Mouse (Mus musculus): ENCODE measurements around the gene Auts2.

DNA sequence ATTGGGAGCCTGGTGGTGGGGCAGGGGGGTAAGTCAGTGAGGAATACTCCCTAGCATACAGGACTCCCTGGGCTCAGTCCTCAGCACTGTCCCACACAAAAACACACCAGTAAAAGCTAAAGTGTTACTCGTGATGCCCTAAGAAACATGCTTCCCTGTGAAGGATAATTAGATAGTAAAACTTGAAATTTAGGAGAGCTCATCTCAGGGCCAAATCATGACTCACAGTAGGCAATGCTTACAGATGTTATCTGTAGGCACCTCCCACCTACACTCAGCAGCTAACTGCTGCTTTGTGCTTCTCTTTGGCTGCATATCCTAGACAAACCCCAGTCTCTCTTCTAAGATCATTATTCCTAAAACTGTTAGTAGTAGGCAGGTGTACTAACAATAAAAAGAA, 168.0 kb downstream of the Auts2 start:
- TF ChIP-seq POLR2A (IDR thresholded peaks at IDR 0.05; ENCODE audit: low read depth, low read length) (no peak), CTCF (IDR thresholded peaks at IDR 0.05; ENCODE audit: extremely low read depth, insufficient read length, insufficient replicate concordance, low read depth, low read length) (no peak)

Measured in small intestine, adult 2 months (tissue).